Mouse (Mus musculus) c-Kit-positive CD71-positive TER-119-positive erythroid progenitor cells, embryonic 14.5 days (primary cell): ENCODE data around the gene Eps8.
"Not testable (repeated sequence)": the region's sequence is repeated elsewhere in the genome, so short reads cannot be mapped to it uniquely, and the experiment has no call there.

Experiments used
- DNase-seq: peaks from one replicate; pipeline ENCODE4 v3.0.0-alpha.2; 2013; ENCODE audit warnings: low spot score

Gene Eps8

DNA sequence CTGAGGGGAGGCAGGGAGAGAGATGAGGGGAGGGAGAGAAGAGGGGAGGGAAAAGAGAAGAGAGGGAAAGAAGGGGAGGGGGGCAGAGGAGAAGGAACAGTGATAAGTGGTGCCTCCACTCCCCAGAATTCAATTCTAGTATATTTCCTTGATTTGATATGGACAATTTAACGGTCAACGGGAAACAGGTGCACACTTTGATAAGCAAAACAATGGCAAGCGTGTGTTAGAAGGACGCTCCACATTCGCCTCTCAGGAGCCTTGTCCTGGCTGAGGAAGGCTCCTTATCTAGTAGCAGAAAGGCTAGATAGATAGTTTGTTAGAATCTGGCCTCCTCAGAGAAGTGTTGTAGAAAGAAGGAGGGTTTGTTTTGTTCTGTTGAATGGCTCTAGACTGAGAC lies 141.9 kb downstream of the Eps8 start:
- DNase-seq, result no peak

DNA sequence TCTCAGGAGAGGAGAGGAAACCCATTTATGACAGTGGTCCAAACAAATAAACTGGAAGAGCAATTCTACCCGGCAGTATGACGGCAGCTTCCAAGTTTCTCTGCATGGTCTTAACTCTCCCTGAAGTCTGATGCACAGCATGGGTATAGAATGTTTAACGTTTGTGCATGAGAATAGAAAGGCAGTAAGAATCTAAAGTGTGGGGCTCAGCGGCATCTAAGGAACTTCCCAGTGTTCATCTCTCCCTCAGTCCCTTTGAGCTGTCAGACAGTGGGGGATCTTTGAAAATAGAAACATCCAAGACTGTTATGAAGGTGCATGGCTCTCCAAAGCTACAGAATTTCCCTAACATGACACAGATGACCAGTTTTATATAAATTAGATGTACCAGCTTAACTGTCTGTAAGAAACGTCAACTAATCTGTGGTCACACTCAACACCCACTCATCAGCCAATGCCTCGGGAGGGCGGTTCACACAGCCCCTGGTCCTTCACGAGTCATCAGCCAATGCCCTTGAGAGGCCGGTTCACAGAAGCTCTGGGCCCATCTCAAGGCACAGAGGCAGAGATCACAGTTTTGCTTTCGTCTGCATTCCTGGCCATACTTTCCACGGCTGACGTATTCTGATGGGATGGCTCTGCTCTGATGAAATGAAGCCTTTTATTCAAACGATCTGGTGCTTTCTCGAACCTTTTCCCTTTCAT lies 145.2 kb downstream of the Eps8 start:
- no peak for DNase-seq

DNA sequence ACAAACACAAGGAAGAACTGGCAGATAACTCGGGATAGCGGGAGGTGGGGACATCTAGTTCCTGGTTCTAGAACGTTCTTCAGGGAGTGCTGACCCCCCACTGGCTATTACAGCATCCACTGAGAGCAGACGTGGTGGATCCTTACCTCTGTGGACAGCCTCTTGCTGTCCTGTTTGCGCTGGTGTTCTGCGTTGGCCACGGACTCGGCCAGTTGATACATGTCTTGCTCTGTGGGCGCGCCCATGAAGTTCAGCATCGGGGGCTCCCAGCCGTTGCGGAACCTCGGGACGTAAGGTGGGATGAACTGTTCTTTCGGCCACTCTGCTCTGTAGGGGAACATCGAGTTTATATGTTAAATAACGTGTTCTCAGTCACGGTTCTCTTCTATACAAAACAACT lies 145.7 kb downstream of the Eps8 start:
- DNase-seq, result no peak

DNA sequence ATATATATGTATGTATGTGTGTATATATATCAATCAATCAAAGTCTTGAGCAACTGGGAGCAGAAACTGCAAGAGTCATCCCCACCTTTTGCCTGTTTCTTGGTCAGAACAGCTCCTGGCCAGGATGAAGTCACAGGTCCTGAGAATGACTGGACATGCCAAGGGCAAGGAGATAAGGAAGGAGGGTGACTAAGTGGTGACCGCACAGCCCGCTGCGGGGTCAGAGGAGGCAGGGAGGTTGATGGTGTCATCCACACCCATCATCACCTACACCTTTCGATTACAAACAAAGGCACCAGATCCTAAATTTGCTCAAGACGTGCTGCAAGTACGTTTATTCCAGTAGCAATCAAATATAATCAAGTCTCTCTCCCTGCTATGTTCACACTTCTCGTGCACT lies 148.1 kb downstream of the Eps8 start:
- no peak for DNase-seq

DNA sequence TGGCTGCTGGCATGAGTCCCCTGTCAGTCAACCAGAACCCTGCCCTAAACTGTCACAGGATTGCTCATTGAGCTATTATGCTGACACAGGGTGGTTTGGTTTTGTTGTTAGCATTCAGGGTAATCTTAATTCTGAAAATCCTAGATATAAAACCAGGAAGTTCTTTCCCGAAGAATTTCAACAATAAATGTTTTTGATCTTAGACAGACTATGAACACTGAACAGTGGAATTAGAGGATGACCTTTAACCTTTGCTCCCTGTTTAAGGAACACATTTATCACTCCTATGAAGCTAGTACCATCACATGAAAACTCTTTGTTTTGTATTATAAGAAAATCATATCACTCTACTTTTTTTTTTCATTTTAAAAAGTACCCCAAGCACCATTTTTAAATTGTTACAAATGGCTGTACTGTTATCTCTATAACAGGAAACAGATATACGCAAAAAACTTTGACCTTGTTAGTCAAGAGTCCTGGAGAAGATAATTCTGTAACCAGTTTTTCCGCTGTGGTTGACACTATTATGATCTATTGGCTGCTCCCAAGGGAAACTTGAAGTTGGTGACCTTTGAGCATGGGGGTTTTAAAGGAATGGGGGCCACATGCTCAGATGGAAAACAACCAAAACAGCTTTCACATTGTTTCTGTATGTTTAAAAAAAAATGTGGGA lies 149.0 kb downstream of the Eps8 start:
- no peak for DNase-seq

DNA sequence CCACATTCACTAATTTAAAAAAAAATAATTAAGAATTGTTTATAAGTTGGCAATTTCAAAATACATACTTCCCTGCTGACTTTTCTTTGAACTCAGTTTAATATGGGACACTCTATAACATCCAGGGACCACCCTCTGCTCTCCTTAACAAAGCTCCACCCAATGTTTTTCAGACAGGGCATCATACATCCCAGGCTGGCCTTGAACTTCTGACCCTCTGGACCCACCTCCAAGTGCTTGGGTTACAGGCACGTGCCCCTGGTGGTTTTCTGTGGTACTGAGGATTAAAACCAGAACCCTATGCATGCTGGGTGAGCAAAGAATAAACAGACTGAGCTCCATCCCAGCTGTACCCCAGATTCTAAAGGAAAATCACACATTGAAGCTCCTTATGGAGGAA lies 150.6 kb downstream of the Eps8 start:
- DNase-seq, result no peak

DNA sequence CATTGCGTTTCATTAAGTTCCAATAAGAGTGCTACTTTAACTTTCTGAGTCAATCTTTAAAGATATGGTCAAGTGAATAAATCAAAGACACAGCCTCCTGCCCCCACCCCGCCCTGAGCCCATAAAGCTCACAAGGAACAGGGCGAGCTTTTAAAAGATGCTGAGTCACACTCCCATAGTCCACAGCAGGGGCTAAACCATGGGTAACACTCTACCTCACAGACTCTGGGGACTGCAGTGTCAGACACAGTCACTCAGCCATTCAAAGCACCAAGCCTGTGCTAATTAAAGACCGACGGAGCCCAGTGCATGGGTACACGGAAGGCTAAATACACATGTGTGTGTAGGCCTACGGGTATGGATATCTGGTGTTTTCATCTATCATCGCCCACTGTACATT lies 151.2 kb downstream of the Eps8 start:
- no peak for DNase-seq

DNA sequence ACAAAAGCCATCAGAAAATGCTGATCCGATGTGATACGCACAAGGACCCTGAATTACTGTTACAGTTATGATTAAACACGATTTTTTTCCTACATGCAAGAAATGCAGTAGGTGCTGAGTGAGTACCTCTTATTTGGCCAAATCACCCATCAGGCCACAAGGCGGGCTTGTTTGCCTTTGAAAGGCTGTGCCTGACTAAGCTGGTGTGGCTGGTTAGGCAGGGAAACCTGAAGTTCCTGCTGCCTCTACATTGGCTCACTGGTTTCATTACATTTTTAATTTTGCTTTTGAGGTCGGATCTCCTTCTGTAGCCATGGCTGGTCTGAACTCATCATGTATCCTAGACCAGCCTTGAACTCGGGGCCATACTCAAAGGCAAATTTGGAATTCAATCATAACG lies 151.7 kb downstream of the Eps8 start:
- no peak for DNase-seq

DNA sequence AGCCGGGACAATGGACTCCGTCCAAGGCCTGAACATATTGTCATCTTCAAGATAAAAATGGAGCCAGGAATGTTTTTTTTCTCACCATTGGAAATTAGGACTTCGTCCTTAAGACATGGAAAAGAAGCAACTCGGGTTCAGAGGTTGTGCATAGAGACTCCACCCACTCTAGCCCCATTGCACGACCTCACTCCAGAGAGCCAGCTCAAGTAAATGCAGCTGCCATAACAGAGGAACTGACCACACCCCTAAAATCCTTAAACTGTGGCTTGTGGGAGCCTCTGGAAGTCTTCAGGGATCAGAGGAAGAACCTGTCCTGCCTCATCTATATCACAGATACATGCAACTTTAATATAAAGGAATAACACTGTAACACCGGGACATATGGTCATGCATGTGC lies 155.9 kb downstream of the Eps8 start:
- DNase-seq, result no peak

DNA sequence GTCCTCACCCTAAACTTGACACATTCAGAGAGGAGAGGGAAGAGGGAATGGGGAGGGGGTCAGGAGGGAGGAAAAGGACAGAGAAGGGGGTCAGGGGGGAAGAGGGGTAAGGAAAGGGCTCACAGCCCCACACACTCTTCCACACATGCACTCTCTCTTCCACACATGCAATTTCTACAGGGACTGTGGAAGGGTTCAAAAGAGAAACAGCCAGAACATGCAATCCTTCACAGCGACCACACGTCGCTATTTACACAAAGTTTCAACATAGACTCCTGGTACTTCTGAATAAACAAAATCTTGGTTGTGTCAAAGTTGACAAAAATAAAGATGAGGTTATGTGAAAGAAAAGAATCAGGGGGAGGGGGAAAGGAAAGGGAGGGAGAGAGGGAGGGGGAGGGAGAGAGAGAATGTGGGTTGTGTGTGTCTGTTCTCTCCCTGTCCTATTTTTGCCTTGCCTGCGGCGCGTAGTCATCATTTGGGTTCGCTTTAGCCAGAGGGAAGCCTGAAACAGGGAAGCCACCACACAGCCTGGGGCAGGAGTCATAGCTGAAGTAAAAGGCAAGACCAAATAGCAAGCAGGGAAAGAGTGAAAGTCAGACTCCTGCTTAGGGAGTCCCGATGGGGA lies 157.4 kb downstream of the Eps8 start:
- DNase-seq, result no peak

DNA sequence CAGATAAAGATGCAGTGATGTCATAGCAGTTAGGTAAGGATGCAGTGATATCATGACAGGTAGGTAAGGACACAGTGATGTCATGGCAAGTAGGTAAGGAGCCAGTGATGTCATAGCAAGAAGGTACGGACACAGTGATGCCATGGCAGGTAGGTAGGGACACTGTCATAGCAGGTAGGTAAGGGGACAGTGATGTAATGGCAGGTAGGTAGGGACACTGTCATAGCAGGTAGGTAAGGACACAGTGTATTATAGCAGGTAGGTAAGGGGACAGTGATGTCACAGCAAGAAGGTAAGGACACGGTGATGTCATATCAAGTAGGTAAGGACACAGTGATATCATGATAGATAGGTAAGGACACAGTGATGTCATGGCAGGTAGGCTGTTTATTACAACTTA lies 158.1 kb downstream of the Eps8 start:
- no peak for DNase-seq

DNA sequence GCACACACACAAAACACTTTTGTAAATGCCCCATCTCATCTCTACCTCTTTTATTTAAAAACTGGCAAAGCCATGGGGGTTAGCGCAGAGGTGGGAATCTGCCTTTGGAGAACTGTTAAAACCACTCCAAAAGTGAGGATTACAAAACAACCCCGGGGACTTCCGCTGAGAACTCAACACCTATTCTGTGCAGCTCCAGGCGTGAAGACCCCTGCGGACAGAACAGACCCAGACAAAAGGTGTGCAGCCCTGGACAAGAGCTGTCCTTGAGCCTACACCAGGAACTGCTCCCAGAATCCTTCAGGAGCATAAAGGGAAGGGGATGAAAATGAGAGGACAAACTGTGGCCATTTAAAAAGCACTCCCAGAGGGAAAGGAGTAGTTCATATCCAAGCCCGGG lies 159.4 kb downstream of the Eps8 start:
- no peak for DNase-seq

DNA sequence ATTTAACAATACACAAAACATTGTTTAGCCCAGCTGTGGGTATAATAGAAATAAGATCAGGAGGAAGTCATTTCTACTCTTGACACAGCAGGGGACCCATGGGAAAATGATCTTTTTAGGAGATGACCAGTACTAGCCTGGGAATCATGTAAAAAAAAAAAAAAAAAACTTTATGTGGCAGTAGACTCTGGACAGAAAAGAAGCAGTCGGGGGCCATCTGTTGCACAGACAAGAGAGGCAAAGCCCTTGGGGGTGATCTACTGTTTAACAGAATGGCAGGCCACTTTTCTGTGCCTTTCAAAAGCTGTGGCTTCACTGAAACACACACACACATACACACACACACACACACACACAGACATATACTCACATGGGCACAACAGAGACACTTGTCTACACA lies 159.9 kb downstream of the Eps8 start:
- no peak for DNase-seq

DNA sequence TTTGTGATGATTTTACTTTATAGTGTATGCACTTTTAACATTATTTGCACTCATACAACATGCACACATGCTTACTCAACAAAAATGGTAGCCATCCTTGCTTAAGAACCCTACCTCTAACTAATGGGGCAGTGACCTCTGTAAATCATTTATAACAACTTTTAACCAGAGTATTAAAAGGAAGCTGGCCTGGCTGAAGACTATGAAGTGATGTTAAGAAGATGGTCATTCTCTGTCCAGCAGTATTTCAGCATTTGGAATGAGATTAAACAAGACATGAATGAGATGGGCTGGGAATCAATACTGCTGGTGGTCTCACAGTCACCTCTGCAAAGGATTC lies 160.6 kb downstream of the Eps8 start:
- no peak for DNase-seq

DNA sequence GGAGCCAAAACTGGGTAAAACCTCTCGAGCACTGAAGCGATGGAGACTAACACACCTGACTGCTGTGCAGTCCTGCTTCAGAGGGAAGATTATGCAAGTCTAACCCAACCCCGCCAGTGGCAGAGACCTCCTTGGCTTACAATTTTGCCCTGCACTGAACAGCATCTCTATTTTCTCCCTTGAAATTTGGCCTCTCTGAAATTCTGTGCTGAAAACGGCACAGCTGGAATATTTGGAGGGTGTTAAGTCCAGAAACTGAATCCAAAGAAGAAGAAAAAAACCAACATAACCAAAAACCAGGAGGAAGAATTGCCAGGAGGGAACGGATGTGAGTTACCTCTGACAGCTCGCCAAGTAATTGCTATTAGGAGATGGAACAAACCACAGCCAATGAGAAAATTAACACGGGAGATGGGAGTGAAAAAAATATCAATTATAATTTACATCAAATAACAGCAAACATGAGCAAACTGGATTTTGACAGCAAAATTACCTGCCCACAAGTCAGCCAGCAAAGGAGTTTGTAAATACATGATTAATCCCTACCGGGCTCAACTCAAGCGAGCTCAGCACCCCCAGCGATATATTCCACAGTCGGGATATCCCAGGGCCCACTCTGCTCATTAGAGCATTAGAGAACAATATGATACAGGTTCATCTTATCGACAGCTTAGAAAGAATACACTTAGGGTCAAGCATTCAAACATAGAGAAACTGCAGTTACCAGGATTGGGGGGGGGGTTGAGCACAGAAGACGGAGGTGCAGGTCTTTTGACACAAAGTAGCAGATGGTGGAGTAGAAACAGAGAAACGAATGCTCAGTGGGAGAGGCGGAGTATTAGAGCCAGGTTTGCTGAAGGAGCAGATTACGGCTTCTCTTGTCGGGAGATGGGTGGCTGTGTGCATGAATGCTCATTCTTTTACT lies 161.2 kb downstream of the Eps8 start:
- DNase-seq, result no peak

DNA sequence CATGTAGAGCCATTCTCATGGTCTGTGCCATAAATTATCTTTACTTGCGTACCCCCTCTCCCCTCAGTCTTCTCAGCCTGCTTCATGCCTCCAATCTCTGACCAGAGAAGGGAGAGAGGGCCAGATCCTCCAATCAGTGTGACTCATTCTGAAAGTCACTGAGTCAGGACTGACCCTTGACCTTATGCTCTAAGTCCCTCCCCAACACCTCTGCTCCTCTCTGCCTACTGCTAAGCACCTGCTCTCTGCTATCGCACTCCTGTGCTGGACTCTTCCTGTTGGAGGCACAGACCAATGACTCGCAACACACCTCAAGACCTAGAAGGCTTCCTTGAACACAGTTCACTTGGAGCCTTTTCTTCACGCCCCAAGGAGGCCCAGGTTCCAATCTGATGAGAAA lies 162.1 kb downstream of the Eps8 start:
- DNase-seq, result no peak

DNA sequence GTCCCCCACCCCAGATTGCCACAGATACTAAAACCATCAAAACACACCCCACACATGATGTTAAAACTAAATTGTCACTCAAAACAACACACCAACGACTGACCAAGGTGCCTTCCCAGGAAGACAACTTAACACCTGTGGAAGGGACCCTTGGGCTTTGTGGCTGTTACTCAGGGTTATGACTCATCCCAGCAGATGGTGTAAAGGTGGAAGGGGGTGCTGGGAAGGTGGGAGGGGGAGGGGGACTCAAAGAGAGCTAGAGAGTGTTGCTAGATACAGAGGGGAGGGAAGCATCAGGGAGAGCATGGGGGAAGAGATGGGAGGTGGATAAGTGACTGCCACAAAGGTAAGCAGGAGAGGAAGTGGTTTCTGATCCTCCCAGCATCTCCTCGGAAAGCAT lies 163.0 kb downstream of the Eps8 start:
- DNase-seq, result no peak

DNA sequence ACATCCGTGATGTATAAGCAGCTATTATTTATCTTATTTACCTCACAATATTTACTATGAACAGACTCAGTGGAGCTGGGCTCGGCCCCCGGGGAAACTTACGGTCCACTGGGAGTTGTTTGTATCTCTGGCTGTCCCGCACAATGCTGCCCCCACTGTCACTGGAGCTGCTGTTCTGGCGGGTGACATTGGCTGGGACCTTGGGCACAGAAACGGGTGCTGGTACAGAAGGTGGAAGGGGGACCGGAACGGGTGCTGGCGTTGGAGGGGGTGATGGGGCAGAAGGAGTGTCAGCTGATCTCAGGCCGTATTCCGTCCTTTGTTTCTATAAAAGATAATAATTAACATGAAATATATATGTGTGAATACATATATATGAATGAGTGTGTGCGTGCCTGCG lies 164.6 kb downstream of the Eps8 start:
- no peak for DNase-seq

DNA sequence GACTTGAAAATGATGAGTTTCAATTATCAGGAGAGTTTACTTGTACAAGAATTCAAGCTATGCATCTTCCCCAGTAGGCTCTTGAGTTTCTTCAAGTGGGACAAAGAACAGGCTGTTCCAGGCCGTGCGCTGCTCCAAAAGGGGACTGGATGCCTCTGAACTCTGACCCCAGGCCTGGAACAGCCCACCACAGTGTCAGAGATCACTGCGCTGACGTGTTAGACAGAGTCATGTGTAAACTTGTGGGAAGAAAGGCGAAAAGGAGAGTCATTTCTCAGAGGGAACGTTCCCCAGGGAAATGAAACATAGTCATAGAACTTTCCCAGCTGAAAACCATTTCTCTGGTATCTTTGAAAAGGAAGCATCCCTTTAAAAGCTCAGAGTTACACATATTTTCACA lies 167.2 kb downstream of the Eps8 start:
- DNase-seq, result no peak

DNA sequence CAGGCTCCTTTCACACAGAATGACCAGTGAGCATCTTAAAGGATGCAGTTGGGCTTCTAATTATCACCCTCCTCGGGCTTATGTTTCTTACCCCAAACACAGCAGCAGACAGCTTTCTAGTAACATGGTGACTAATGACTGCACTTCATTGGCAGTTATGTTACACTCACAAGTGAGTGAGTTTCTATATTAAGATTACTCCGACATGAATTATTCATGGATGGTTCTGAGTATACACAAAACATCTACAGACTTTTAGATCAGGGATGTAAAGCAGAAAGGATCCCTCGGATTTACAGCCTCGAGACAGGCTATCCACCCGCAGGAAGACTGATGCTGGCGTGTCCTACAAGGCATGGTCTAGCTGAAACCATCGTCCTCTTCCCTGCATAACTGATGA lies 171.8 kb downstream of the Eps8 start:
- no peak for DNase-seq

DNA sequence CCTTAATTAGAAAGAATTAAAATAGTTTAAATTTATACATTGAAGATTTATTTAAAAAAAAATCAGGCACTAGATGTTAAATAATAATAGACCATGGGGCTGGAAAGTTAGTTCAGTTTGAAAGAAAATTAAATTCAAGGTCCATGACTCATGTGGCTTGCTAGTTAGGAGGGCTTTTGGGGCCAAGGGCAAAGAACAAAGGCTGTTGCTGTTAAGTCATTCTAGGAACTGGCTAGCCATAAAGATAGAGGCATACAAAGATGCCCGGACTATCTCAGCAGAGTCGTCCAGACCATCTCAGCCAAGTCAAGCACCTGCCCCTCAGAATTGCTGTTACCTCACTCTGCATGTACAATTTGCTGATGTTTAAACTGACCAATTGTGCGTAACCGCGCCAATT lies 179.0 kb downstream of the Eps8 start:
- DNase-seq, result not testable (repeated sequence)

DNA sequence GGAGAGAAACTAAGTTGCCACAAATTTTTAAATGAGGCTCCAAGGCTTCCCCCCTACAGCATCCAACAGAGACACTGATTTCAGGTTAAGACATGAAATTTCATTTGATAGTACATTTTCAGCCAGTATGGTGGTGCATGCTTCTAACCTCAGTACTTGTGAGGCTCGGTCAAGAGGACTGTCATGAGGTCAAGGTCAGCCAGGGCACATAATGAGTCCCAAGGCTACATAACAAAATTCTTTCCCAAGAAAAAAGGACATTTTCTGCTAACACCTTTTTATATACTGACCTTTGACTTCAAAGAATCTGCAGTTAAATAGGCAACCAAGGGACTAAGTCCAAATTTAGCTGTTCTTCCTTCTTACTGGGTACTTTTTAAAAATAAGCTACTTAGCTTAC lies 181.2 kb downstream of the Eps8 start:
- no peak for DNase-seq

DNA sequence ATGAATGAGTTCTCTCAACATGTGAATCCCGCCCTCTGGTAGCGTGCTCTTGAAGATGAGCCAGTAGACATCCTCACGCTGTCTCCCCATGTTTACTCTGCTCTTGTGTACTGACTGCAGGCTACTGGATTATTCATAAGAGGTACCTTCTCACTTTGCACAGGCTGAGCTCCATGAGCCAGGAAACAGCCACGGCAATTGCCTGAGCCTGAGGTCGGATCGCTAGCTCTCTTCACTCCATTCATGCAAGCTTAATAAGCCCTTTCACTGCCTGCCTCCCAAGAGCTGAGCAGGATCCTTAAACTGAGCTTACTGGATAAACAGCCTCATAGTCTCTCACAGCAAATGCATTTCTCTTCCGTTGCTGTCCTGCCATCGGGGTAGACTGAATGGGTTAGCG lies 182.5 kb downstream of the Eps8 start:
- no peak for DNase-seq
